Mouse (Mus musculus) adrenal gland, postnatal 36 days (tissue): Measurements from ENCODE around the gene Mrps17. TPM values are rescaled to one million over a fixed set of nuclear protein-coding genes. Genes with fewer than 3 reads are reported as not detected.
"Not testable (repeated sequence)": the region's sequence is repeated elsewhere in the genome, so short reads cannot be mapped to it uniquely, and the experiment has no call there.

Source experiments
- DNase-seq, 2 experiments: peaks; one replicate each; pipeline ENCODE4 v3.0.0; 2021; ENCODE audit warnings: mixed read lengths in 1 of 2
- long read RNA-seq, 2 experiments: library from polyadenylated mRNA; stranded (forward); transcript quantifications; one replicate each; pipeline ENCODE4 v2.0.0; 2021; ENCODE audit warnings: borderline sequencing depth in 2 of 2
- total RNA-seq, 2 experiments: library from RNA; stranded (reverse); gene quantifications; 2 replicates each; pipeline ENCODE4 v1.2.3; 2021

Gene Mrps17
- 100 to 1,000 TPM in 1 of 2 experiments, 10 to 100 TPM in 1; 80.7 to 106 TPM for total RNA-seq
- long read RNA-seq, experiment 1, full-length matches to known transcripts, result 142 of 188 reads
- long read RNA-seq, experiment 1, partial matches to known transcripts, result 10 of 188 reads
- long read RNA-seq, experiment 1, other reads (novel, unspliced or antisense), result 36 of 188 reads
- long read RNA-seq, experiment 2, full-length matches to known transcripts, result 57 of 80 reads
- long read RNA-seq, experiment 2, partial matches to known transcripts, result 6 of 80 reads
- long read RNA-seq, experiment 2, other reads (novel, unspliced or antisense), result 17 of 80 reads

DNA sequence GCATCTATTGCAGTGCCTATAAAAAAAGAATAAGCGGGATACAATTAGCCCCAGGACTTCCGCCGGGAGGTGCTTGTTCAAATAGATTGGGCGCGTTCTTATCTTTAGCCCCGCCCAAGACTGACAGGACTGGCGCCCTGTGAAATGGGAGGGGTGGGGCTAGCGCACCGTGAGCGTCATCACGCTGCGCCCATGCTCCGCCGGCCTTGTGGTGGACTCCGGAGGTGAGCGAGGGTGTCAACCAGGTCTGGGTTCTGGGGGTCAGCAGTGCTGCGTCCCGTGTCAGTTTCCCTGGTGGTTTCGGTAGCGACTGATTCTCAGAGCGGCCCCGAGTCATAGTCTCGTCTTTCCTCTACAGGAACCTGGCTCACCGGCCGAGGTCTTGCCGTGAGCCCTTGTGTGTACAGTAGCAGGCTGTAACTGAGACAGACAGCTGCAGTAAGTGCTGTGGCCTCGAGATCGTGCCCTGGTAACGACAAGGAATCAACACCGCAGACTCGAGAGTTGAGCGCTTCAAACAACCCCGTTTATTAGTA is at the start of gene Mrps17:
Gene Mrps17, plus strand, starts transcription at position 172 of the 536 bp plus-strand sequence.
- DNase-seq, result peak; percentile 95

DNA sequence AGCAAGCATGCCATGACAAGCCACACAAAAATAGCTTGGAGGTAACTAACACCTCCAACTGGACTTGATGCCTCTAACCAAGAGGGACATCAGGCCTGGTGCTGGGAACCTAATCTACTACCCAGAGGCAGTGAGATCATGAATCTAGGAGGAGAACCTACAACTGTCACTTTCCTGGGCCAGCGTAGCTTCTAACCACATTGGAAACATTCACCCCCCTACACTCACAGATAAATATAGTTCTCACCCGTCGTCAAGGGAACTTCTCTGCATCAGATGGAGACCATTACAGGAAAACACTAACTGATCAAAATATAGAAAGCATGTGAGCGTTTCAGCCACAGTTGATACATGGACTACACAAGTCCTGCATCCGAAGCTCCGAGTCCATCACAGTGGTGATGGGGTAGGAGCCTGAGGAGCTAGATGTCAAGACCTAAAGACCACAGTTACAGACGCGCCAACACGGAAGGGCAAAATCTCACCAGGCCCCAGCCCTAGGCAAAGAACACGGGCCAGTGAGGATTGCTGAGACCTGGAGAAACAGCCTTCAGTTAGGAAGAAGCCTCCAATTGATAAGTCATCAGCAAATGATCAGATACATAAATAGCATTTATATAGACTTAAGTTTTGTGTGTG is 48.9 kb upstream of the Mrps17 start:
- DNase-seq, result no peak

DNA sequence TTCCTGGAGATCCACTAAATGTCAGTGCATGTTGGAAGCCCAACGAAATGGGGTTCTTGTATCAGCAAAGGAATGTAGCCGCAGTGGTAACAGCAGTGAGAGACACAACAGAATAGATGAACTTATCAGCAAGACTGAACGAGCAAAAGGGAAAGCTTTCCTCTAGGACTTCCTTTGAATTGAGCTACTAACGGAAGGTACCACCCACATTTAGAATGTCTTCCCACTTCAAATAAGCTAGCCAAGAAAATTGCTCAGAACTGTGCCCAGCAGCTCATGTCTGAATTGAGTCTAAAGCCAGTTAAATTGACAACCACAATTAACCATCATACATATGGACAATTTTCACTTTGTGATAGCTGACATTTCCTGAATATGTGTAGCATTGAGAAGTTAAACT is 47.4 kb upstream of the Mrps17 start:
- no peak for DNase-seq

DNA sequence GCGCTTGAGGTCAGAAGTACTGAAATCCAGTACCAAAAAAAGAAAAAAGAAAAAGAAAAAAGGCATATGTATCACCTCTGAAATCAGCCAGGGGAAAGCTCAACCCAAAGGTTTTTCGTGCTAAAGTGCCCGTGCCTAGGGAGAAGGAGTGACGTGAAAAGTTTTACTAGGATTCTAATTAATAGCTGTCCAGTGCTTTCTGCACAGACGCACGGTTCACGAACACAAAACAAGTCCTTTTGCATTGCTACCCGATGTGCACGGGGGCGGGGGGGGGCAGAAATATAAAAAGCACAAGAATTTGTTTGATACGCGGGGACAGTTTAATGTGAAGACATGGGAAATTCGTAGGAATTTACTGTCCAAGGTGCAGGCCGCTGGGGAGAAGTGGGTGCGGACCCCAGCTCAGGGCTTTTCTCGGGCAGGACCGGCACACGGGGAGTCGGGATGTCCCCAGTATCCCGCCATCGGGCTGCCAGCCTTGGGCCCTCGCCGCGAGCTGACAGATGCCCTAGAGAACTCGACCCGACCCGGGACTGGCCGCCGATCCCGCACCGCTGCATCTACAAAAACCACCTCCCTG is 45.8 kb upstream of the Mrps17 start:
- DNase-seq, result no peak

DNA sequence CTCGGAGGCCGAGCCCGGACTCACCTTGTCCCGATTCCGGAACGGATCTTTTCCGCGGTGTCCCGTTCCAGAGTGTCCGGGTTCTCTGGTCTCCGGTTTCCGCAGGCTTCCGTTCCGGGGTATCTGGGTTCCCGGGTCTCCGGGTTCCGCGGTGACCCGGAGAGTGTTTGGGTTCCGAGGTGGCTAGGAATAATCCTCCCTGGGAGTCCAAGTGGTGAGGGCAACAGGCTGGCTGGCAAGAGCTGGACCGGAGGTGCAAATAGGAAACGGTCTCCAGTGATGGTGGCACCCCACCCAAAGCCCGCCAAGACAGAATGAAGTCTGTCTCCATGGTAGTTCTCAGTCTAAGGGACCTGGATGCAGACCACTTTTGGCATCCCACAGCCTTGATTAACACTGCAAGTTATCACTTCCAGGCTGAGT is 45.2 kb upstream of the Mrps17 start, which contains the start of gene Zfp11:
Gene Zfp11, minus strand, starts transcription at position 64 of the 423 bp plus-strand sequence.
- peak; percentile 83 to 84 for DNase-seq

DNA sequence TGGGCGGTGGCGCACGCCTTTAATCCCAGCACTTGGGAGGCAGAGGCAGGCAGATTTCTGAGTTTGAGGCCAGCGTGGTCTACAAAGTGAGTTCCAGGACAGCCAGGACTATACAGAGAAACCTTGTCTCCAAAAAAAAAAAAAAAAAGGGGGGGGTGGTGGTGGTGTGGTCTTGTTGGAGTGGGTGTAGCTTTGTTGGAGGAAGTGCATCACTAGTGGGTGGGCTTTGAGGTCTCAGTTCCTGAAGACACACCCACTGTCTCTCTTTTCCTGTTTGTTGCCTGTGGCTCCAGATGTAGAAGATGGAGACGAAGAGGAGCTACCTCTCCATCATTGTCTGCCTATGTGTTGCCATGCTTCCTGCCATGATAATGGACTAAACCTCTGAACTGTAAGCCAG is 30.2 kb upstream of the Mrps17 start:
- not testable (repeated sequence) for DNase-seq

DNA sequence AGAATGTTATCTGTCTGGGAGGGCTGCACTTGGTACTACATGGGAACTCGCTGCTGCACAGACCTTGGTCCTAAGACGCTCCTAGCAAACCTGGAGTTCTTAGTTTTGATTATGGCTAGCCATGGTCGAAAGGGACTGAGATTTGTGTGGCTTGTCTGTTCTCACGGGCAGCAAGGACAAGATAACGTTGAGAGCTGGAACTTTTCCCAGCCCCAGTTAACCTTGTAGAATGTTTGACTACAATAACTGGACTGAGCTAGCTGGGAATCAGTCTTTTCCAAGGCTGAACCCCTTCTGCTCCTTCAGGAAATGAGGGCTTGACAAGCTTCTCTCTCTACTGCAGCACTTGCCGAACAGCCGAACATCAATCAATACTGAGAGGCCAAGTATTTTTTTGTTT is 27.7 kb upstream of the Mrps17 start:
- peak; percentile 64 to 72 for DNase-seq

DNA sequence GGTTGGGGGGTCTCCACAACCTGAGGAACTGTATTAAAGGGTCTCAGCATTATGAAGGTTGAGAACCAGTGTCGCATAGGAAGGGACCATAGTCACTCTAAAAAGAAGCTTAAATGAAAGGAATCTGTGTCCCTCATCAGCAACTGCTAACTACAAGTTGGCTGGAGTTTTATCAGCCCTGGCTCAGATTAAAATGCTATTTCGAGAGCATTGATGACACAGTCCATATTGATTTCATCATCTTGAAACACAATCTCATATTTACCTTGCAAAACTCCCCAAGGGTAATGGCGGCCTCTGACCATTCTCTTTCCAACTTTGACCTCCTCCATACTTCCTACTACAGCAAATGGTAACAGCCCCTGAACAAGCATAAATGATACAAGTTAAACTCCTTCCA is 24.8 kb upstream of the Mrps17 start:
- DNase-seq, result no peak

DNA sequence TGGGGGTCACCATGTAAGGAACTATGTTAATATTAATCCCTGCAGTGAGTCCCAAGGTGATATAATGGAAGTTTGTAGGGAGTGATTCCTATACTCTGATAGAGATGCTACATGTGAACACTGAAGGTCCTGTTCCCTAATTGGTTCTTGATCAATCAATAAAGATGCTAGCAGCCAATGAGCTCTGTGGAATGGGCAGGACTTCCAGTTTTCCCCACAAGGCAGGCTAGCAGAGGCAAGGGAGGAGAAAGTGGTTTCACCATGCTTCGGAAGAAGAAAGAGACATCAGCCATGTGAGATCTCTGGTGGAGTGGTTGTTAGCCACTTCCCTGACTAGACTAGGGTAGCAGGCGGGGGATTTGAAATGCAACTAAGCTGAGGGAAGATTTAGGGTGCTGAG is 14.8 kb upstream of the Mrps17 start:
- DNase-seq, result no peak

DNA sequence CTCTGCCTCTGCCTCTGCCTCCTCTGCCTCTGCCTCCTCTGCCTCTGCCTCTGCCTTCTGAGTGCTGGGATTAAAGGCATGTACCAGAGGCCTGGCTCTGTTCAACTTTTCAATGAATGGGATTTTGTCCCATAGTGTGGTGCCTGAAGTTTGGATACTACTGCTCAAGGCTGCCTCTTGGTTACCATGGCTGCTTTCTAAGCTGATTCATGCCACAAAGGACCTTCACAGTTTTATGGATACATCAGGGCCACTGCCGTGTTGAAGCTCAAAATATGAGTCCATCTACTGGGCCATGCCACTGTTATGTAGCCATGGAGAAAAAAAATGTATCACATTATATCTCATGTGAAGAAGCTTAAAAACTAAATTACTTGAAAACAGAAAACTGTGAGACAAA is 13.6 kb upstream of the Mrps17 start:
- peak; percentile 42 to 43 for DNase-seq

DNA sequence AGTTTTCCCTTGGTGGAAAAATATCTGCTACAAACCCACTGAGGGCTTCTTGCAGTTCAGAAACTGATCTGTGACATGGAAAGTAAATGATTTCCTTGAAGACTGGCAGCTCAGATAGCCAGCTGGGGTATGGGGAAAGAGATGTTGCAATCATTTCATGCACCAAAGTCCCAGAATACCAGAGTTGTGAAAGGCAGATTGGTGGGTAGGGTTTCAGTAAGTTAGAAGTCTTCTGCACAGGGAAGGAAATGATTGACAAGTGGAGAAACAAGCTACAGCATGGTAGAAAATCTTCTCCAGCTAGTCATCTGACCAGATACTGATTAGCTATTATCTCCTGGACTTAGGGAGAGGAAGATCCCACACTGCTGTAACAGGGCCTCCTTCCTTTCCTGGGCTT is 11.9 kb upstream of the Mrps17 start:
- DNase-seq, result no peak

DNA sequence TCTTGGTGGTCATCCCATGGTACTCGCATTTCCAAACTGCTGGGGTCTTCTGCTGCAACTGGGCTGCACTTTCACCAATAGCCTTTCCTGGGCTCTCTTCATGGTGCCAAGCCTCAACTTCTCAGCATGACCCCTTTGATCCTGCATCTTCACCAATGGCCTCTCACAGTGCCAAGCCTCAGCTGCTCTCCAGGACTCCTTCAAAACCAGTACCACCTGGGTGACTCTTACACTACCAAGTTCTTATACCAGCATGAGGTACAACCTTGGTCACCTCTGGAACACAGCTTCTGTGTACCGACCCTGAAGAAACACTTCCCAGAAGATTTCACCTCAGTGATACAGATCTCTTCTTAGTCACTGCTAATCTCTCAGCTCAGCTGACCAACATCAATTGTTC is 6.9 kb upstream of the Mrps17 start, which contains the start of gene Sept14:
Gene Sept14, minus strand, starts transcription at position 101 of the 400 bp plus-strand sequence.
- DNase-seq, result no peak

DNA sequence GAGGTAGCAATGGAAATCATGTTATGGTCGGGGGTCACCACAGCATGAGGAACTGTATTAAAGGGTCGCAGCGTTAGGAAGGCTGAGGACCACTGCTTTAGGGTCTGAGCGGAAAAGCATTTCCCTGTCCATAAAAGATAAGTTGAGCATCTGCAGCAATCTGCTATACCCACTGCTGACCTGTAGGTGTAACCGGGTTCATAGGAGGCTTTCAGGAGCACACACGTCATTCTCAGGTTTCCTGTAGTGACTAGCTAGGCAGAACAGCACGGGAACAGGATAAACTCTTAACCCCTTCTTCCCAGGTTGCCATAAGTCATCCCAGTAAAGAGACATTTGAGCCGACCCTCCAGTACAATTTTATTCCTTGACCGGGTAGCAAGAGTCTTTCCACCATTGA is 1.7 kb downstream of the Mrps17 start:
- no peak for DNase-seq

DNA sequence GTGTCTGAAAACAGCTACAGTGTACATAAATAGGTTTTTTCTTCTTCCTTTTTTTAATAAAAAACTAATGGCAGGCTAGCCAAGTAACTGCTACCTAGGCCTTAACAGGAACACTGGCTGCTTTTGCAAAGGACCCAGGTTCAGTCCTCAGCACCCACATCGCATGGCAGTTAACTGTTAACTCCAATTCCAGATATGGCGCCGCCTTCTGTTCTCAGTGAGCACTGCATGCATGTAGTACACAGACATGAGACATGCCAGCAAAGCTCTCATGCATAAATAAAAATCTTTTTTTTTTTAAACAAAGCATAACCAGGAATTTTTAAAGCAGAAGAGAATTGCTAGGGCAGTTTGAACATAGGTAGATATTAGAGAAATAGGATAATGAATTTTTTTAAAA is 4.9 kb downstream of the Mrps17 start:
- DNase-seq, result no peak

DNA sequence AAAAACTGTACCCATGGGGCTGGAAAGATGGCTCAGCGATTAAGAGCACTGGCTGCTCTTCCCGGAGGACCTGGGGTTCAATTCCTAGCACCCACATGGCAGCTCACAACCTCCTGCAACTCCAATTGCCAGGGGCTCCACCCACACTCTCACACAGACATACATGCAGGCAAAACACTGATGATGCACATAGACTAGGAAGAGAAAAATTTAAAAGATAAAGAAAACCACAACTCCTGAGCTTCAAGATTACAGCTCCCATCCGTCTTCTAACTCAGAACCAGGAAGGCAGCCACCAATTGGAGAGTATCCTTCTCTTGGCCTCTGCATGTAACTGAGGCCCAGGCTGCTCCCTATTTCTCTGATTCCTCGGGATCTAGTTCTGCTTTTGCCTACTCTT is 9.0 kb downstream of the Mrps17 start:
- no peak for DNase-seq

DNA sequence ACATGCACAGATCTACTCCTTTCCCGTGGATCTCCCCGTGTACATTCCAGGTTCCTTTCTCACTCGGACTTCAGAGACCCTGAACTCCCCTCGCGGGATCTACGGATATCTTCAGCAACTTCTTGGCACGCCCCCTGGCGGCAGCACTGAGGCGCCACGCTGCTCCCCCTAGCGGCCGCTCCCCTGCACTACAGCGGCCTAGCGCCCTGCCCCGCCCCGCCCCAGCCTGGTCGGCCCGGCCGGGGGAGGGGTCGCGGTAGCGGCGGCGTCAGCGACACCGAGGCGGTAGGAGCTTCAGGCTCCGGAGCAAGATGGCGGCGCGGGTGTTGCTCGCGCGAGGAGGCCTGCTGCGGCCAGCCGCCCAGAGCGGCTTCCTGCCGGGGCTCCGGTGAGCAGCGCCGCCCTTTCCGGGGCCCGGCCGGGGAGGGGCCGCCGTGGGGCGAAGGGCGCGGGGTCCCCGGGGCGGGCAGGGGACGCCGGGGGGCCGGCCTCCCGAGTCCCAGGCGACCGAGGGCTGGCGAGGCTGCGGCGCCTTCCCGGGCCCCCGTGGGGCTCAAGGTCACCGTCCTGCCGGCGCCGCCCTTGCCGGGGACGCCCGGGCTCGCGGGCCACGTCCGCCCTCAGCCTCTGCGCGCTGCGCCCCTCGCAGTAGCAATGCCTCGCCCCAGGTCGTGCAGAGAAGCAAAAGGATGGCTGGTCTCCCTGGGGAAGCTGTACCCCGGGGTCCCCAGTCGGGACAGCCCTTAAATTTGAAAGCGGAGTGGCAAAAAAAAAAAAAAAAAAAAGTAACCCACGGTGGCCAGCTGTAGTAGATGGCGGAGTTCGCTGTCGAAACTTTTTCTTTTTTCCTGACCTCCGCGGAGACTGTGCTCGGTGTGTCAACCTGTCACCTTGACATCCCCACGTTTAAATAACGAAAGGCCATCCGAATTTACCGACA is 9.8 kb downstream of the Mrps17 start, which contains the start of gene Nipsnap2:
Gene Nipsnap2, plus strand, starts transcription at position 230 of the 940 bp plus-strand sequence.
- DNase-seq, result peak; percentile 92 to 95

DNA sequence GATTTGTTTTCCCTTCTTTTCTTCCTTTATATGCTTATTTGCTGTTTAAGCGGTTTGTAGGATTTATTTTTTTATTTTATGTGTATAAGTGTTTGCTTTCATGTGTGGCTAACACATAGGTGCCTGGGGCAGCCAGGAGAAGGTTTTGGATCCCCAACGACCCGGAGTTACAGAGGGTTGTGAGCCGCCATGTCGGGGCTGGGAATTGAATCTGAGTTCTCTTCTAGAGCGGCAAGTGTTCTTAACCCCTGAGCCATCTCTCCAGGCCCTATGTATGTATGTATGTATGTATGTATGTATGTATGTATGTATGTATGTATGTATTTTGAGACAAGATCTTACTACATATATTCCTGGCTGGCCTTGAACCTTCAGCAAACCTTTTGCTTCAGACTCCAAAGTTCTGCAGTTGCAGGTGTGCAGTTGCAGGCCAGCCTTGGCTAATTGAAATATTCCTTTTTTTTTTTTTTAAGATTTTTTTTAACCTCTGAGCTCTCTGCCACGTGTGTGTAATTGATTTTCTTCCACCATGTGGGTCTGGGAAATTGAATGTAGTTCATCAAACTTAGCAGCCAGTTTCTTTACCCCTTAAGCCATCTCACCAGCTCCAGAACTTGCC is 10.6 kb downstream of the Mrps17 start:
- DNase-seq, result peak in 1 of 2 experiments; percentile 16

DNA sequence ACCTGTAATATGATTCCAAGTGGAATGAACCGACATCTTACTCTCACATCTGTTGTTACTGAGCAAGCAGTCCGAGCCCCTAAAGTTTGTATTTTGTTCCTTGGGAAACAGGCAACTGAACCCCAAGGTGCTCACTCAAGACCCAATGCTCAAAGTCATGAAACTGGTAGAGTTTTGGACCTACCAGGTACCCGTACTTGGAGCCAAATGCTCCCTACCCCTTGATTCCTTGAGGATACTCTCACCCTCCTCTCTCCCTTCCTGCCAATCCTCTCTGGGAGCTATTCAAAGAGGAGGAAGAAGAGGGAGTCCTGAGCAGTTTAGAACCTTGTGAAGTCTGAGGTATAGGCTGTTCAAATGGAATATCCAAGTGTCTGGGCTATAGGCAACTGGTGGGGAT is 11.5 kb downstream of the Mrps17 start:
- DNase-seq, result no peak

DNA sequence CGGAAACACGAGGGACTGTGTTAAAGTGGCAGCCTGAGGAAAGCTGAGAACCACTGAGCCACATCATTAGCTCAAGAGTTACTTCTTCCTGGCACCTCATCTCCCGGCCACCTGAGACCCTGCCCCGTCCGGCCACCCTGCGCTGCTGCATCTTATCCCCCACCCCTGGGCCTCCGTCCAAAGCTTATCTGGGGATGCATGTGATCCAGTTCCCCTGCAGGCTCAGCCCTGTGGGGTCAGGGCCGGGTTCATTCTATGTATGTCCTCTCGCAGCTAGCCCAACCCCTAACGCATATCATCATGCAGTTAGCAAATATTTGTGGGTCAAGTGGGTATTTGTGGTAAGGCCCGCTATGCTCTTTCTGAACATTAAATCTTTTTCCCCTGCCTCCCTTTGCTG is 14.0 kb downstream of the Mrps17 start:
- peak in 1 of 2 experiments; percentile 12 for DNase-seq

DNA sequence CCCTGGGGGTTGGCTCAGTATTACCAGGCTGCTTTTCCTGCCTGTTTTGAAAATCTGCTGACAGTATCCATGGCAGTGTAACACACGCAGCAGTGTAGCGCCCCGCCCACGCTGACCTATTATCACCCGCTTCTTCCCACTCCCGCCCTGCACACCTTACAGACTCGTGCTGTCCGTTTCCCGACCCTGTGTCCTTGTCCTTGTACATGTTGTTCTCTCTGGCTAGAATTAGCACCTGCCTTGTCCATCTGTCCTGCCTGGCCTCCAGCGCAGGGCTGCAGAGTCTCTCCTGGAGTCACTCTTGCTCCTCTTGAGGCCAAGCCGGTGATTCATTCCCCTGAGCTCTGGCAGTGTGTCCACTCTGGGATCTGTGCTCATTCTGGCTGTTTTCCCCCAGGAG is 15.0 kb downstream of the Mrps17 start:
- peak; percentile 69 to 71 for DNase-seq

DNA sequence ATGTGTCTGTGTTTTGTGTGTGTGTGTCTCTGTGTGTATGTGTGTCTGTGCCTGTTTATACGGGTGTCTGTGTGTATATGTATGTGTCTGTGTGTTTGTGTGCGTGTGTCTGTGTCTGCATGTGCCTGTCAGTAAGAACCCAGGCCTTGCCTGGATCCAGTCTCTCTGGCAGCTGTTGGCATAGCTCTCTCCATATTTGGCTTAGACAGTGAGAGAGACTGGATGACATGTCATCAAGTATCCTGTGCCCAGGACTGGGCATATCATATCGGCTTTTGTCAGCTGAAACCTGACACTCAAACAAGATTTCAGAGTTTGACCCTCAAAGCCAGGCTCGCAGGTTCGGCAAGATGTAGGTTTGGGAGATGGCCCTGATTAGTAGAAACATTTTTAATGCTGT is 15.7 kb downstream of the Mrps17 start:
- DNase-seq, result no peak
